Mouse (Mus musculus): ENCODE results near the gene B4galt4. TPM values are rescaled to one million over a fixed set of nuclear protein-coding genes. Genes with fewer than 3 reads are reported as not detected.
"Not testable (repeated sequence)": the region's sequence is repeated elsewhere in the genome, so short reads cannot be mapped to it uniquely, and the experiment has no call there.

B4galt4 gene
- polyA plus RNA-seq, 1 experiment from 2014 or later = 4.7 TPM

DNA sequence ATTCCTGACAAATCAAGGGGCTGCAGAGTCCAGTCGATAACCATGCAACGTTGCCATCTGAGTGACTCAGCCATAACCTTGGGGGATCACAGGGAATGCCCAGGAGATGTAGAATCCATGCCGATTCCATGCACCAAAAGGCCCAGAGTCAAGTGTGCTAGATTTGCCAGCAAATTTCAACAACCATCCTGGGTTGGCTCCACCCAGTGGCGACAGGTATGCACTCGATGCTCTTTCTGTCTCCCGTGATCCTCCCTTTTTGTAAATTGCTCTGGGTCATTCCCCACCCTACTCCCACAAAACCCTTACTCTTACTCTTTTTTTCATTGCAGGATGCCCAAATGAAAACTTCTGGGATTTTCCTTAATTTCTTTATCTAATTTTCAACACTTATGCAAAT is 34.3 kb downstream of the B4galt4 start:
- H3K4me2 ChIP-seq = no peak overlapping the region
- H3K4me1 ChIP-seq = no peaks in the 10 kb centered on the region
- no peak overlapping the region for H3K27ac ChIP-seq
- H3K9me3 ChIP-seq (replicated peaks) = no peaks in the 10 kb centered on the region
- no peaks in the 10 kb centered on the region for H3K36me3 ChIP-seq
- H3K4me3 ChIP-seq = no peak overlapping the region
- H3K9ac ChIP-seq = no peak overlapping the region
- ATAC-seq = no peak
- WGBS (ENCODE audit: insufficient replicate concordance) = 50% methylated on average over 6 of the region's 6 CpGs
- H3K27me3 ChIP-seq (replicated peaks) = peaks cover 32% of the 10 kb centered on the region

- H3K4me2 ChIP-seq = no peak overlapping the region
- WGBS (ENCODE audit: insufficient replicate concordance) = 84% methylated on average over 7 of the region's 7 CpGs
- no peaks in the 10 kb centered on the region for H3K36me3 ChIP-seq
- H3K9ac ChIP-seq = no peak overlapping the region
- H3K4me1 ChIP-seq = no peaks in the 10 kb centered on the region
- no peaks in the 10 kb centered on the region for H3K9me3 ChIP-seq (replicated peaks)
- H3K27ac ChIP-seq = no peak overlapping the region
- peaks cover 38% of the 10 kb centered on the region for H3K27me3 ChIP-seq (replicated peaks)
- H3K4me3 ChIP-seq = no peak overlapping the region
- ATAC-seq = no peak
These were observed 39.0 kb downstream of the B4galt4 start for GRCm38 (mm10) chr16:38780960-38781572.

- Histone ChIP-seq H3K9me3 (replicated peaks) (no peaks in the 10 kb centered on the region), H3K36me3 (no peaks in the 10 kb centered on the region), H3K4me2 (no peak overlapping the region), H3K9ac (no peak overlapping the region), H3K27me3 (replicated peaks) (peaks cover 38% of the 10 kb centered on the region), H3K4me3 (no peak overlapping the region), H3K4me1 (no peaks in the 10 kb centered on the region), H3K27ac (no peak overlapping the region)
- 26% methylated on average over 2 of the region's 2 CpGs for WGBS (ENCODE audit: insufficient replicate concordance)
- no peak for ATAC-seq
These were observed 39.9 kb downstream of the B4galt4 start for GRCm38 (mm10) chr16:38781946-38782345.

- Histone ChIP-seq H3K36me3 (no peaks in the 10 kb centered on the region), H3K4me3 (no peak overlapping the region), H3K4me1 (no peaks in the 10 kb centered on the region), H3K27me3 (replicated peaks) (peaks cover 38% of the 10 kb centered on the region), H3K4me2 (no peak overlapping the region), H3K9ac (no peak overlapping the region), H3K27ac (no peak overlapping the region), H3K9me3 (replicated peaks) (no peaks in the 10 kb centered on the region)
- 41% methylated on average over 2 of the region's 2 CpGs for whole genome bisulfite sequencing (ENCODE audit: insufficient replicate concordance)
- no peak for ATAC-seq
These were observed 40.5 kb downstream of the B4galt4 start for GRCm38 (mm10) chr16:38782524-38783067.

GRCm38 (mm10) chr16:38785301-38785700 is 43.2 kb downstream of the B4galt4 start:
- Histone ChIP-seq H3K4me1 (no peaks in the 10 kb centered on the region), H3K4me3 (no peak overlapping the region), H3K4me2 (no peak overlapping the region), H3K27me3 (replicated peaks) (peaks cover 31% of the 10 kb centered on the region), H3K36me3 (no peaks in the 10 kb centered on the region), H3K27ac (no peak overlapping the region), H3K9ac (no peak overlapping the region), H3K9me3 (replicated peaks) (no peaks in the 10 kb centered on the region)
- 65% methylated on average over 7 of the region's 7 CpGs for WGBS (ENCODE audit: insufficient replicate concordance)
- no peak for ATAC-seq

GRCm38 (mm10) chr16:38789016-38789415 is 47.0 kb downstream of the B4galt4 start:
- 49% methylated on average over 2 of the region's 2 CpGs for WGBS (ENCODE audit: insufficient replicate concordance)
- H3K4me2 ChIP-seq = no peak overlapping the region

DNA sequence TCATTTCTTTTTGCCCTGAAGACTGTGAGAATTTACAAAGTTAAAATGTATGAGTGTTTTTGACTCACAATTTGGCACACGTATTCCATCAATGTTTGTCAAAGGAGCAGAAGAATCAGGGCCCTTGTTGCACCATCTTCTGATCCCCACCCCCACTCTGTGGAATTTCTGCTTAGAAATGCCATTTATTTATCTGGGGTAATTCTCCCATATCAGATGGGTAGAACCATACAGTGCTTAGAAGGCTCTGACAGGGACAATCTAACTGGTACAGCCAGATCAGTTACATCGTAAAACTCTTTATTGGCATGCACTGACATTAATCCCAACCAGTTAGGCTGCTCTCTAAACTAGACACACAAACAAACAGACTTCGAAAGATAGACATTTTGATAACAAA is 47.9 kb downstream of the B4galt4 start:
- 72% methylated on average over 3 of the region's 3 CpGs for WGBS (ENCODE audit: insufficient replicate concordance)
- no peaks in the 10 kb centered on the region for H3K36me3 ChIP-seq
- H3K4me2 ChIP-seq = no peak overlapping the region
- H3K27ac ChIP-seq = no peak overlapping the region
- no peak overlapping the region for H3K9ac ChIP-seq
- no peak for ATAC-seq
- peaks cover 6% of the 10 kb centered on the region; the same call in 1 of the 2 replicates for H3K27me3 ChIP-seq (replicated peaks)
- no peaks in the 10 kb centered on the region for H3K4me1 ChIP-seq
- H3K4me3 ChIP-seq = no peak overlapping the region
- H3K9me3 ChIP-seq (replicated peaks) = no peaks in the 10 kb centered on the region

More at GRCm38 (mm10) chr16:38789016-38789415, 47.0 kb downstream of the B4galt4 start:
- Histone ChIP-seq H3K4me1 (no peaks in the 10 kb centered on the region), H3K9me3 (replicated peaks) (no peaks in the 10 kb centered on the region), H3K9ac (no peak overlapping the region), H3K27ac (no peak overlapping the region), H3K4me3 (no peak overlapping the region), H3K27me3 (replicated peaks) (peaks cover 11% of the 10 kb centered on the region), H3K36me3 (no peaks in the 10 kb centered on the region)
- ATAC-seq = no peak

- Histone ChIP-seq H3K27ac (no peak overlapping the region), H3K4me2 (no peak overlapping the region), H3K4me3 (no peak overlapping the region), H3K4me1 (no peaks in the 10 kb centered on the region), H3K9me3 (replicated peaks) (no peaks in the 10 kb centered on the region), H3K9ac (no peak overlapping the region), H3K27me3 (replicated peaks) (peaks cover 8% of the 10 kb centered on the region; the same call in 1 of the 2 replicates), H3K36me3 (no peaks in the 10 kb centered on the region)
- WGBS (ENCODE audit: insufficient replicate concordance) = 63% methylated on average over 6 of the region's 6 CpGs
- ATAC-seq = no peak
These were observed 51.1 kb downstream of the B4galt4 start for GRCm38 (mm10) chr16:38793120-38793519.

GRCm38 (mm10) chr16:38798957-38799450 is 56.9 kb downstream of the B4galt4 start:
- Histone ChIP-seq H3K27ac (no peak overlapping the region), H3K27me3 (replicated peaks) (peaks cover 11% of the 10 kb centered on the region; the same call in 1 of the 2 replicates), H3K9me3 (replicated peaks) (no peaks in the 10 kb centered on the region), H3K4me2 (no peak overlapping the region), H3K4me3 (no peak overlapping the region), H3K9ac (no peak overlapping the region), H3K4me1 (no peaks in the 10 kb centered on the region), H3K36me3 (no peaks in the 10 kb centered on the region)
- 62% methylated on average over 3 of the region's 3 CpGs for WGBS (ENCODE audit: insufficient replicate concordance)
- no peak for ATAC-seq

- Histone ChIP-seq H3K4me3 (no peak within 1 kb of the TSS), H3K27me3 (replicated peaks) (peaks cover 7% of the 10 kb centered on the region; the same call in 1 of the 2 replicates), H3K9ac (no peak within 1 kb of the TSS), H3K4me1 (no peaks in the 10 kb centered on the region), H3K4me2 (no peak within 1 kb of the TSS), H3K9me3 (replicated peaks) (no peaks in the 10 kb centered on the region), H3K36me3 (no peaks in the 10 kb centered on the region), H3K27ac (no peak within 1 kb of the TSS)
- no peak for ATAC-seq
- 33% methylated on average over 10 of the region's 10 CpGs for WGBS (ENCODE audit: insufficient replicate concordance)
These were observed 58.0 kb downstream of the B4galt4 start, which contains the start of gene Upk1b for GRCm38 (mm10) chr16:38800091-38800490. Gene Upk1b, minus strand, starts transcription at chr16:38800328.

DNA sequence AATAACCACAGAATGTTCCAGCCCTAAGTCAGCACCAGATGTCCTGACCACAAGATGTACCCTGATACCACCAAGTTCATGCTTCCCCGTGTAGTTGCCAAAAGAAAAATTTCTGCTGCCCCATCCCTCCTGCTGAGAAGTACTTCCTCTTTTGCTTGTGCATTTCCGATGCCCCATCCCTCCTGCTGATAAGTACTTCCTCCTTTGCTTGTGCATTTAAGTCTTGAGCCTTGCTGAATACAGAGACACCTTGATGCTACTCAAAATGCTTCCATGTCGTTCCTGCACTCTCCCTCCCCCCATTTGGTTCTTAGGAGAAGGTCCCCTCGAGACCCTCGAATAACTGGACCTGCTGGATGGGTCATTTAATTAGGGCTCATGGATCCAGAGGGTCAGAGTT is 65.7 kb downstream of the B4galt4 start:
- not testable (repeated sequence) for H3K9me3 ChIP-seq (replicated peaks); ATAC-seq; H3K9ac ChIP-seq; H3K4me2 ChIP-seq; H3K27me3 ChIP-seq (replicated peaks); H3K4me3 ChIP-seq; H3K4me1 ChIP-seq; H3K27ac ChIP-seq; H3K36me3 ChIP-seq
- 57% methylated on average over 5 of the region's 5 CpGs for WGBS (ENCODE audit: insufficient replicate concordance)

GRCm38 (mm10) chr16:38810196-38810595 is 68.1 kb downstream of the B4galt4 start:
- H3K4me3 ChIP-seq = no peak overlapping the region
- H3K4me2 ChIP-seq = no peak overlapping the region
- H3K4me1 ChIP-seq = no peaks in the 10 kb centered on the region
- H3K27ac ChIP-seq = no peak overlapping the region
- 73% methylated on average over 5 of the region's 5 CpGs for WGBS (ENCODE audit: insufficient replicate concordance)
- no peaks in the 10 kb centered on the region for H3K9me3 ChIP-seq (replicated peaks)
- H3K27me3 ChIP-seq (replicated peaks) = no peaks in the 10 kb centered on the region
- H3K36me3 ChIP-seq = no peaks in the 10 kb centered on the region
- H3K9ac ChIP-seq = no peak overlapping the region
- no peak for ATAC-seq

All from liver, embryonic 12.5 days (tissue).